Mouse (Mus musculus) layer of hippocampus, adult 6 months (tissue): ENCODE results near the gene Agfg1. TPM values are rescaled to one million over a fixed set of nuclear protein-coding genes. Genes with fewer than 3 reads are reported as not detected.

ENCODE experiments used
- long read RNA-seq, 2 experiments: library from polyadenylated mRNA; unstranded; transcript quantifications; one replicate each; pipeline ENCODE4 v2.0.0; 2019 to 2020
- microRNA-seq: library from miRNA; unstranded; fragments of <30 nt; microRNA quantifications from one replicate; pipeline ENCODE4 v1.2.0, GENCODE M21; 2020
- polyA plus RNA-seq: library from polyadenylated mRNA; unstranded; fragments of <200 nt; fragmentation: Nextera tagmentation; gene quantifications from 2 replicates; pipeline ENCODE4 v1.2.3, GENCODE M21; 2021

The Agfg1 gene
- 4.2 and 5.3 TPM in 2 replicates for polyA plus RNA-seq
- long read RNA-seq, experiment 1, partial matches to known transcripts: 2 of 11 reads
- long read RNA-seq, experiment 1, other reads (novel, unspliced or antisense): 9 of 11 reads
- long read RNA-seq, experiment 2, partial matches to known transcripts: 6 of 27 reads
- long read RNA-seq, experiment 2, other reads (novel, unspliced or antisense): 15 of 27 reads

DNA sequence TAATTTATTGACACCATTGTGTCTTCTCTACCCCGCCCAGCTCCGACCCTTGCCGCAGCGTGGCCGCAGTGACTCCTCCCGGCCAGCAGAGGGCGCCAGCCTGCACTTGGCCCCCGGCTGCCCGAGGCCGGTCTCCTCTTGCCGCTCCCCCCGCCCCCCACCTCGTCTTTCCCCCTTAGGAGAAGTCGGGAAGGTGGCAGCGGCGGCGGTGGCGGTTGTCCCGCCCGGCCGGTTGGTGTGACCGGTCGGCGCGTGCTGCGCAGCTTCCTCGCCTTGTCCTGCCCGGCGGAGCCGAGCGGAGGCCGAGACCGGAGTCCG is at the start of gene Agfg1:
Gene Agfg1, plus strand, starts transcription at position 188 of the 318 bp plus-strand sequence.

DNA sequence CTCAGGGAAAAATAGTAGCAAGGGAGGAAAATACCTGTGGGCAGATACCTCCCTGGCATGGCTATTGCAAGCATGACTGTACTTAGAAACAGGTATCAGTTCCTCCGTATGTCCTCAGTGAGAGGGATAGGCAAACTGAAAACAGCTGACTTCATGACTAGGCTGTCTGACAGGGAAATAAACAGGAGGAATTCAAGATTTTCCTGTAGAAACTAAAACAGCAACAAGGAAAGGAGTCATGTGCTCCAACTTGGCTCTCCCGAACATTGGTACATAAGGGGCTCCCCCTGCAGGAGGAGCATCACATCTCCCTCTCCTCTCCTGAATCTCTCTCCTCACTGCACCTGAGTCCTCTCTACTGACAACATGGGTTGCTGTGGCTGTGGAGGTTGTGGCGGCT is 73.7 kb downstream of the Agfg1 start, which contains the start of gene A030005L19Rik:
Gene A030005L19Rik, plus strand, starts transcription at position 301 of the 400 bp plus-strand sequence.

DNA sequence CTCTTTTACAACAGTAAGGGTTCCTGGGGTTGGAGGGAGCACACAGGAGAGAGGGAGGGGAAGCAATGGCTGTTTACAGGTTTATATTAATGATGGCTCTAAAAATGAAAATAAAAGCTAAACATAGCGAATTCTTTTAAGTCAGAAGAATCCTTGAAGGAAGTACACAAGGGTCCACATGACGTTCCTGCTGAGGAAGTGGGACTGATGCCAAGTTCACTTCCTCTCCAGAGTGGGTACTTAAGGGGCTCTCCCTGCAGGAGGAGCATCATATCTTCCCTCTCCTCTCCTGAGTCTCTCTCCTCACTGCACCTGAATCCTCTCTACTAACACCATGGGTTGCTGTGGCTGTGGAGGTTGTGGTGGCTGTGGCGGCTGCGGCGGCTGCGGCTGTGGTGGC is 85.4 kb downstream of the Agfg1 start, which contains the start of gene A030014E15Rik:
Gene A030014E15Rik, plus strand, starts transcription at position 268 of the 400 bp plus-strand sequence.

DNA sequence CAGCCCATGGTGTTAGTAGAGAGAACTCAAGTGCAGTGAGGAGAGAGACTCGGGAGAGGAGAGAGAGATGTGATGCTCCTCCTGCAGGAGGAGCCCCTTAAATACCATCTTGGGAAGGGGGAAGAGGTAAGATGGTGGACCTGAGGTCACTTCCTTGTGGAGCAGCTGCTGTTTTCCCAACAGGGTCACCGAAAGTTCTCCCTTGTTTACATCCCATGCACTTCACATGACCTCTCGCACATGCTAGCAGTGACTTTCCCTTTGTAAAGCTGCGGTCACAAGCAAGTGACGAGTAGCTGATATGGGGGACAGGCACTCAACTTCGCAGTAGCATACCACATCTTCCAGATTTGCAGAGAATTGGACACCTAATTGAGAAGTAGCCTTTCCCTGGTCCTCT is 92.0 kb downstream of the Agfg1 start, which contains the start of gene Gm6217:
Gene Gm6217, minus strand, starts transcription at position 74 of the 400 bp plus-strand sequence.

DNA sequence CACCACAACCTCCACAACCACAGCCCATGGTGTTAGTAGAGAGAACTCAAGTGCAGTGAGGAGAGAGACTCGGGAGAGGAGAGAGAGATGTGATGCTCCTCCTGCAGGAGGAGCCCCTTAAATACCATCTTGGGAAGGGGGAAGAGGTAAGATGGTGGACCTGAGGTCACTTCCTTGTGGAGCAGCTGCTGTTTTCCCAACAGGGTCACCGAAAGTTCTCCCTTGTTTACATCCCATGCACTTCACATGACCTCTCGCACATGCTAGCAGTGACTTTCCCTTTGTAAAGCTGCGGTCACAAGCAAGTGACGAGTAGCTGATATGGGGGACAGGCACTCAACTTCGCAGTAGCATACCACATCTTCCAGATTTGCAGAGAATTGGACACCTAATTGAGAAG is 104.0 kb downstream of the Agfg1 start, which contains the start of gene A030003K21Rik:
Gene A030003K21Rik, minus strand, starts transcription at position 94 of the 400 bp plus-strand sequence.

Small RNAs within 50 kb of the gene (microRNA-seq; reads per million reads assigned to microRNA genes)
- not detected for gene Gm22396

Other genes starting within 250 kb of the Agfg1 start
- gene Mff, start 114.6 kb upstream of the Agfg1 start, polyA plus RNA-seq: 344 and 367 TPM in 2 replicates
- not detected in 2 replicates for gene Tm4sf20, start 71.0 kb upstream of the Agfg1 start, polyA plus RNA-seq
- not detected in 2 replicates for gene Gm47791, start 68.2 kb upstream of the Agfg1 start, polyA plus RNA-seq
- not detected in 2 replicates for gene A030005L19Rik, start 73.8 kb downstream of the Agfg1 start, polyA plus RNA-seq
- not detected in 2 replicates for gene A030014E15Rik, start 85.4 kb downstream of the Agfg1 start, polyA plus RNA-seq
- not detected in 2 replicates for gene Gm6217, start 91.9 kb downstream of the Agfg1 start, polyA plus RNA-seq
- gene A030003K21Rik, start 103.9 kb downstream of the Agfg1 start, polyA plus RNA-seq: not detected in 2 replicates
- gene Gm7544, start 116.5 kb downstream of the Agfg1 start, polyA plus RNA-seq: not detected in 2 replicates
- gene Gm47955, start 120.8 kb downstream of the Agfg1 start, polyA plus RNA-seq: not detected in 2 replicates
- gene Gm47959, start 161.1 kb downstream of the Agfg1 start, polyA plus RNA-seq: not detected in 2 replicates
- 0.83 and 1.0 TPM in 2 replicates for gene Slc19a3, start 199.0 kb downstream of the Agfg1 start, polyA plus RNA-seq
- gene Krtap28-10, start 203.0 kb downstream of the Agfg1 start, polyA plus RNA-seq: not detected in 2 replicates
- not detected in 2 replicates for gene Gm47969, start 205.4 kb downstream of the Agfg1 start, polyA plus RNA-seq
- not detected in 2 replicates for gene A030005K14Rik, start 219.9 kb downstream of the Agfg1 start, polyA plus RNA-seq
- not detected in 2 replicates for gene Krtap28-13, start 221.4 kb downstream of the Agfg1 start, polyA plus RNA-seq